Mouse (Mus musculus) cerebellum, postnatal 10 days (tissue): ENCODE data around the gene Mxra8.

ENCODE experiments used
- DNase-seq, 2 experiments: peaks; one replicate each; pipeline ENCODE4 v3.0.0; 2021; ENCODE audit warnings: mixed read lengths in 2 of 2

Mxra8 gene

DNA sequence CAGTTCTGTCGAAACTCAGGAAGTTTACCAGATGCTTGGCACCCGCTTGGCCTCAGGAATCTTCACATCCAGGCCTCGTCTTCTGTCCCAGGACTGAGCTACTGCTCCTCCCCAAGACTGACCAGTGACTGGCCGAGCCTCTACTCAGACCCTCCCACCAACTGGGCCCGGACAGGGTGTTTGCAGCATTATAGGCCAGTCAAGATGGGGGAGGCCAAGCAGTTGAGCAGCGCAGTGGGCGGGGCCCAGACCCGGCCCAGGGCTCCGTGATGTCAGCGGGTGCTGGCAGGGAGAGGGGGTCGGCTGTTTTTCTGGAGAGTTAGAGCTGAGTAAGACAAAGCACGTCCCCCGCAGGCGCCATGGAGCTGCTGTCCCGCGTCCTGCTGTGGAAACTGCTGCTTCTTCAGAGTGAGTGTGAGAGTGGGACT is at the start of gene Mxra8:
Gene Mxra8, plus strand, starts transcription at position 198 of the 428 bp plus-strand sequence.
- peak; percentile 48 to 65 for DNase-seq

DNA sequence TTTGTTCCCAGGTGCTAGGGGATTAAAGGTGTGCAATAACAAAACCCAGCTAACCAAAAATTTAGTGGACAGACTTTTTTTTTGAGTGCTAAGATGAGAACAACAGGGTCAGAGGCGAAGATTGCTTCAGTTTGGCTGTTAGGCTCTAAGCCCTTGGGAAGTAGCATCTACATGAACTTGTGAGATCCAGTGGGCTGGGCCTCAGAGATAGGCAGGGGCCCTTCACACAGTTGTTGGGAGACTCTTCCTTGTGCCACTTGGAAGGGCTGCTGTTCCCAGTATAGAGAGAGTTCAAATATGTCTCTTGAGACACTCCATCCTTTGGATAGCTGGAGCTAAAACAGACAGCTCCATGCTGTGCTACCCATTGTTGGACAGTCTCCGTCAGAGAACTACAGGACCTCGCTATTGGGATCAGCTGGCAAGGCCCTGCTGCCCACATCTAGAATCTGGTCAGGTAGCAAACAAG is 49.4 kb upstream of the Mxra8 start, which contains the start of gene Ankrd65:
Gene Ankrd65, plus strand, starts transcription at position 419 of the 469 bp plus-strand sequence.
- no peak for DNase-seq

DNA sequence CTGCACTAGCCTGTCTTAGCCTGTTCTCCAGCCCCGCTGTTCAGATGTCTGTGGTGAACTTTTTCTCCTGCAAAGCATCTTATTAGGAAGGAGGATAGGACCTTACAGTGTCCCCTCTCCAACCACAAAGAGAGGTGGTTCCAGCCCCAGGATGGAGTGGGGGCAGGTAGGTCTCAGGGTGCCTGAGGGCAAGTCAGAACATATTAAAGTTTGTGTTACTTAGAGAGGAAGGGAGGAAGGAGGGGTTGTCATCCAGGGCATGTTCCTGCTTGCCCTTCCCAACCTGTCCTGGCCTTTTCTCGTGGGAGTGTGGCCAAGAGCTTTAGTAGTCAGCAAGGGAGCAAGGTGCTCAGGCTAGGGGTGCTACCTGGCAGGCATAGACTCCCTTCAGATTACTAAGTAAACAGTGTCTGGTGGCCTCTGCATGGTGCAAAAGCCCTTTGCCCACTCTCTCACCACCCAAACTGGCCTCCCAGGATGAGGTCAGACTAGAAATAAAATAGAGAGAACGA is 48.8 kb upstream of the Mxra8 start:
- DNase-seq, result no peak

DNA sequence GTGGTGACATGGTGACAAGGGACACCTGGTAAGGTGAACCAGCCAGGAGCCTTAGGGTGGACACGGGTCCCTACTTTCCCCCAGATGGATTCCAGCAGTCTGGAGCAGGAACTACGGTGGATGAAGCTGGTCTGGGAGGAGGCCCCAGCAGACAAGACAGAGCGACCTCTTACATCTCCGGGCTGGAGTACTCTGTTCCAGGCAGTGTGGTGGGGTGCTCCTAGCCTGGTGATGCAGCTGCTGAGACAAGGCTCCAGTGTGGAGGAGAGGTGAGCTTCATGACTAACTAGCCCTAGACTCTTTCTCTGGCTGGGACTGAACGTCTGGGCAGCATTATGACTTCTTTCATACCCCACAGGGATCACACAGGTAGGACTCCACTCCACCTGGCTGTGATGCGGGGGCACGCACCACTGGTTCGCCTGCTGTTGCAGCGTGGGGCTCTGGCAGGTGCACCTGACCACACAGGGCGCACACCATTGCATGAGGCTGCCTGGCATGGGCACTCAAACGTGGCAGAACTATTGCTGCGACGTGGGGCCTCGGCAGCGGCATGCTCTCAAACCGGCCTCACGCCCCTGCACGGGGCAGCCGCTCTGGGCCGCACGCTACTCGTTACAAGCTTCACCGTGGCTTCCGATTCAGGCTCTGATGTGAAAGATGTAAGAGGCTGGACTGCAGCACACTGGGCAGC is 48.1 kb upstream of the Mxra8 start:
- no peak for DNase-seq

DNA sequence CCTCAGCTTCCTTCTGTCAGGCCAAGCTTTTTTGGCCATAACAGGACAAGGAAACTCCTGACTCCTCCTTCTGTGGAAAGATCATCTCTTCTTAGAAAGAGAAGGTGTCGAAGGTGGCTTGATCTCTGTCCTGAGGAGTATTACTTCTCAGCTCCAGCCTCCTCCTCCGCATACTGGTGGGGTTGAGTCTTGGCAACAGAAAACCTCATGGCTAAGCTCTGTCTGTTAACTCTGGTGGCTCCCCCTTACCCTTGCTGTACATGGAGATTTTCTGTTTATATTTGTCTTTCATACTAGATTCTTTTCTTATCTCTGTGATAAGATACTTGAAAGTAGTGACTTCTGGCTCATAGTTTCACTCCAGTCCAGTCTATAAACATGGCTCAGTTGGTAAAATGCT is 45.8 kb upstream of the Mxra8 start:
- no peak for DNase-seq

DNA sequence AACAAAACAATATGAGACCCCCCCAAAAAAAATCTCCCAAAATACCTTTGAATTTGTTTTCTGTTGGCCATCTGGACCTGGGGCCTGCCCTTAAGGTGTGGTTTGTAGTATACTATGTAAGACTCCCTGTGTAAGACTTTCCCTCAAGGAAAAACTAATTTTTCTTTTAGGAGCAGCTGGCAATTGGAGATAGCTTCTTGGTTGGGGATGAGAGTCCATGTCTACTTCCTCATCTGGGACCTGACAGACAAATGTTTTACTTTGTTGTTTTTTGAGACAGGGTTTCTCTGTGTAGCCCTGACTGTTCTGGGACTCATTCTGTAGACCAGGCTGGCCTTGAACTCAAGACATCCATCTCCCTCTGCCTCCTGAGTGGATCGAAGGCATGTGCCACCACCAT is 37.4 kb upstream of the Mxra8 start:
- no peak for DNase-seq

DNA sequence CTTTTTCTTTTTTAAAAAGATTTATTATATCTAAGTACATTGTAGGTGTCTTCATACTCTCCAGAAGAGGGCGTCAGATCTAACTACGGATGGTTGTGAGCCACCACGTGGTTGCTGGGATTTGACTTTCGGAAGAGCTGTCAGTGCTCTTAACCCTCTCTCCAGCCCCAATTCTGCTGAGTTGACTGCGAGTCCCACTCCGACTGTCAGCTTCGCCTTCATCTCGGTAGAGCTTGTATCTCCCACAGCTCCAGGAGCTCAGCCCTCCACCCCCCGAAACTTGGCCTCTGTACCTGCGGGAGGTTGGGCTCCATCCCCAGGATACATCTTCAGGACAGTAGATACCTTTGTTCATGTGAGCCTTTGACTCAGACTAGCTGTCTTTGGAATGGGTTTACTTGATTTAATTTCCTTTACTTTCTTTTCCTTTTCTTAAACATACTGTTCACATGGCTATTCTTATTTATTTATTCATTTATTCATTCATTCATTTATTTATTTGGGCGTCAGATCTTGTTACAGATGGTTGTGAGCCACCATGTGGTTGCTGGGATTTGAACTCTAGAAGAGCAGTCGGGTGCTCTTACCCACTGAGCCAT is 36.6 kb upstream of the Mxra8 start, which contains the start of gene Mrpl20:
Gene Mrpl20, plus strand, starts transcription at position 138 of the 599 bp plus-strand sequence.
- DNase-seq, result no peak

DNA sequence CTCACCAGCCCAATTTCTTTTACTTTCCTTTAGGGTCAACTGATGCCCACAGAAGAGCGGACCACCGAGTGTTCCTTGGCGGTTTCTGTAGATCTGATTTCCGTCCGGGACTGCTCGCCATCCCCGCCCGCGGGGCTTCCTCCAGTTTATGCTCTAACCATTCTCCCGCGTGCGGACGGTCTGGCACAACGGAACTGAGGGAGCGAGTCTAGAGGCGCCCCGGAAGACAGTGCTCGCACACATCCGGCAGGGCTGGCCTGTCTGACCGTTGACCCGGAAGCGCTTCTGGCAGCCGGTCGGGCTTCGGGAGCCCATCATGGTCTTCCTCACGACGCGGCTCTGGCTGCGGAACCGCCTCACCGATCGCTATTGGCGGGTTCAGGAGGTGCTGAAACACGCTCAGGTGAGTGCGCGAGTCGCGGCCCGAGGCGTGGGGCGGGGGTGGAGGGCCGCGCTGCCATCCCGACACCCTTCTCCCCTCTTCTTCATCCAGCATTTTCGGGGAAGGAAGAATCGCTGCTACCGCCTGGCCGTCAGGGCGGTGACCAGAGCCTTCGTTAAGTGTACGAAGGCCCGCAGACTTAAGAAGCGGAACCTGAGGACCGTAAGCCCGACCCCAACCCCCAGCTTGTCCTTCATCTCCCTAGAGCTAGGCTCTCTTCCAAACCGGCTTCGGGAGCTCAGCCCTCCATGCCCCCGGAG is 36.0 kb upstream of the Mxra8 start:
- DNase-seq, result peak; percentile 99

DNA sequence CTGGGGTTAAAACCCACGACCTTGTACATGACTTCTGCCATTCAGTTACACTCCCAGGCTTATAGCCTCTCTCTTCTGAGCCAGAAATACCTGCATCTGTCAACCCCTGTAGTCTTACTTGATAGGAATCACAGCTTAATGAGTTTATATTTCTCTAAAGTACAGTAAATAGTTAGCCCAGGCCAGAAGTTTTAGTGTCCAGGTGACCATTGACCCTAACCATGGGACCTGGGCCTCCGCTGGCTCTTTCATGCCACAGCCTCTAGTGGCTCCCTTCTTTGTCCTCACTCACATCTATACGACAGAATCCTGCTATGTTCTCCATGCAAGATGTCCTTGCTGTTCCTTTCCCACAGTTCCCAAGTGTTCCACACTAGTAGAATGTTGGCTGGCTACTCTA is 31.6 kb upstream of the Mxra8 start:
- DNase-seq, result no peak

DNA sequence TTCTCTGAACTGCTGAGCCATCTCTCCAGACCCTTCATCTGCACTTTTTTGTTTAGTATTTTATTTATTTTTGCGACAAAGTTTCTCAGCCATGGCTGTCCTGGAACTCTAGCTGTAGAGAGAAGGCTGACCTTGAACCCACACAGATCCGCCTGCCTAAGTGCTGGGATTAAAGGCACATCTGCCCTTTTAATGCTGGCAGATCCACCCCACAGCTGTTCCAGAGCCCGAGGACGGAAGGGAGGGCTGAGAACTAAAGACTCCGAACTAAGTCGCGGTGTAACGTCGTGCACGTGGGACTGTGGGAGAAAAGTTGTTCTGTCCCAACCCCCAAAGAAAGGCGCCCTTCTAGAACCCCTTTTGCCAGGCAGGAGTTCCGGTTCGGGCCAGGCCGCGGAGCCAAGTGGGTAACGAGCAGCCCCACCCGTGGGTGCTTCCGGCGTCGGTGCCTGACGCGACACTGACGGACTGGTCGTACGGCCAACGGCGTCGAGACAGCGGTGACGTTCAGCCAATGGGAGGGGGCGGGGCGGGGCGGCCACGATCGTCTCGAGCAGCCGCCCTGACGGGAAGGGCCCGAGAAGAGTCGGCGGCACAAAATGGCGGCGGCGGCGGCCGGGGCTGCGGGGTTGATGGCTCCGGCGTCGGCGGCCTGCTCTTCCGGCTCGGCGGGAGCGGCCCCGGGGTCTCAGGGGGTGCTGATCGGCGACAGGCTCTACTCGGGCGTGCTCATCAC is 27.4 kb upstream of the Mxra8 start, which contains the start of gene Ccnl2:
Gene Ccnl2, plus strand, starts transcription at position 561 of the 736 bp plus-strand sequence.
- peak; percentile 95 to 97 for DNase-seq

DNA sequence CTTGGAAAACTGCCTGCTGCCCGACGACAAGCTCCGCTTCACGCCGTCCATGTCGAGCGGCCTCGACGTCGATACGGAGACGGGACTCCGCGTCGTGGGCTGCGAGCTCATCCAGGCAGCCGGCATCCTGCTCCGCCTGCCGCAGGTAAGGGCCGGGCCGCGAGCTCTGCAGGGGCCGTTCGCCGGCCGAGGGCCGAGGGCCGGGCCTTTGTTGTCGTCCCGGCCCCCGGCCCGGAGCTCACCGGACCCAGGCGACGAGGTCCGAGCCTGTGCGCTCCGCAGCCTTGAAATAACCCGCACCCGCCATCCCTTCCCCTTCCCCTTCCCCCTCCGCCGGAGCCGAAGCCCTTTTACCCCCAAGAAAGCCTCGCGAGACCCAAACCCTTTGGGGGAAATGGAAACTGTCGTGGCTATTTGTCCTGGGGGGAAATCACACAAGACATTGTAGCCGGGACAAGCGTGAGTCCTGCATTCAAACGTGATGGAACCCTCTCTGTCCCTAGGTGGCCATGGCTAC is 26.8 kb upstream of the Mxra8 start:
- peak; percentile 56 to 69 for DNase-seq

DNA sequence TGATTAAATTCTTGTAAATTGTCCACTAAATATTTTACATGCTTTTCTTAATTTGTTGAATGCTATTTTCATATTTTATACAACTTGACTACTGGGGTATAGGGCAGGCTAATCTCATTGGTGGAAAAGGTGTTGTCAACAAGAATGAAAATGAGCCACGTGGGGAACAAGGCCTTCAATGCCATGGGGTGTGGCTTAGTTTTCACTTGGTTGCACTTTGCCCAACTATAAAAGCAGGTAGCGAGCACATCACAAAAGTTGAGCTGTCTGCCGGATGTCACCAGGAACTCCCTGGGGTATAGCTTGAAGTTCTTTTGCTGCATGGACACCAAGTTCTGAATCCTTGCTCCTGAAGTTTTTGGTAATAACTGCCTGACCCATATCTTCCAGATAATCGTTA is 21.9 kb upstream of the Mxra8 start:
- DNase-seq, result no peak

DNA sequence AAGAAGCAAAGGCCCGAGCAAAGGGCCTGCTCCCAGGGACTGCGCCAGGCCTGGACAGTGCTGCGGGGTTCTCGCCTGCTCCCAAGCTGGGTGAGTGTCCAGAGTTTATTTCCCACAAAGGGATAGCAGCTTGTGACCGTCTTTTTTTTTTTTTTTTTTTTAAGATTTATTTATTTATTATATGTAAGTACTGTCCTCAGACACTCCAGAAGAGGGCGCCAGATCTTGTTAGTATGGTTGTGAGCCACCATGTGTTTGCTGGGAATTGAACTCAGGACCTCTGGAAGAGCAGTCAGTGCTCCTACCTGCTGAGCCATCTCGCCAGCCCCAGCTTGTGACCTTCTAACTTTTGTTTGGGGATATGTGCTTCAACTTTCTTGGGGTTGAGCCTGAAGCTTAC is 18.5 kb upstream of the Mxra8 start:
- peak; percentile 39 to 60 for DNase-seq

DNA sequence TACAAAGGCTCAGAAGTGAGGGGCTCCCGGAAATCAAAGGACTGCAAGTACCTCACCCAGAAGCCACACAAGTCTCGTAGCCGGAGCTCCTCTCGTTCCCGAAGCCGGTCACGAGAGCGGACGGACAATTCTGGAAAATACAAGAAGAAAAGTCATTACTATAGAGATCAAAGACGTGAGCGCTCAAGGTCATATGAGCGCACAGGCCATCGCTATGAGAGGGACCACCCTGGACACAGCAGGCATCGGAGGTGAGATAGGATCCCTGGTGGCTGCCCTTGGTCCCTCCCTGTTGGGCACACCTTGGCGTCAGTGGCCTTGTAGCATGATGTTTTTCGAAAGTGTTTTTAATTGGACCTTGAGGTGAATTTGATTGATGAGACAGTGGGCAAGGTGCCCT is 16.0 kb upstream of the Mxra8 start:
- DNase-seq, result no peak

DNA sequence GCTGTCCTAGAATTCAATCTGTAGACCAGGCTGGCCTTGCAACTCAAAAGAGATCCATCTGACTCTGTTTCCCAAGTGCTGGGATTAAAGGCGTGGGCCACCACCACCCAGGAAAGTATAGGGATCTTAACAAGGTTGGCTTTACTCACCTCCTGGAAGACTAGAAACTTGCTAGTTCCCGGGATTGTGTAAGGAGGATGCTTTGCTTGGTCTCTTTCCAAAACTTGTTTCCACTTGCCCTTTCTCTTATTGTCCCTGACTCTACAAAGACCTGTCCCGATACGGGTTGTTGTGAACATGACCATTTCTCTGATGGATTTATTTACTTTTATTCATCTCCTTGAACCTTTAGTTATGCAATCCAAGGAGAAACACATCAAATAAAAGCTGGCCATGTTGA is 9.6 kb upstream of the Mxra8 start:
- DNase-seq, result no peak

DNA sequence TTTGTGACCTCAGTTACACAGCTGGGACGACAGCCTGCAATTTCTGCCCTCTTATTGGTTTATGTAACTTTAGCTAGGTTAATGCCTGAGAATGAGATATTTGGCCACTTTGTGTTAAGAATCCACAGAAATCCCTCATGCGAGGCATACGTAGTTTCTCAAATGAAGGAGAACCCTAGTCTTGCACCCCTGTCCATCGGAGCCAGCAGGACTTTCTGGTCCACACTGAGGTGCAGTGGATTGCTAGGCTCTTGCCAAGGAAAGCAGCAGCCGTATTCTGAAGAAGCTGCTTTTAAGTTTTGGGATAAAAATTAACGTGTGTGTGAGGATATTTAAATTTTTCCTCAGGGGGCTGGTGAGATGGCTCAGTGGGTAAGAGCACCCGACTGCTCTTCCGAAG is 8.9 kb upstream of the Mxra8 start:
- no peak for DNase-seq

DNA sequence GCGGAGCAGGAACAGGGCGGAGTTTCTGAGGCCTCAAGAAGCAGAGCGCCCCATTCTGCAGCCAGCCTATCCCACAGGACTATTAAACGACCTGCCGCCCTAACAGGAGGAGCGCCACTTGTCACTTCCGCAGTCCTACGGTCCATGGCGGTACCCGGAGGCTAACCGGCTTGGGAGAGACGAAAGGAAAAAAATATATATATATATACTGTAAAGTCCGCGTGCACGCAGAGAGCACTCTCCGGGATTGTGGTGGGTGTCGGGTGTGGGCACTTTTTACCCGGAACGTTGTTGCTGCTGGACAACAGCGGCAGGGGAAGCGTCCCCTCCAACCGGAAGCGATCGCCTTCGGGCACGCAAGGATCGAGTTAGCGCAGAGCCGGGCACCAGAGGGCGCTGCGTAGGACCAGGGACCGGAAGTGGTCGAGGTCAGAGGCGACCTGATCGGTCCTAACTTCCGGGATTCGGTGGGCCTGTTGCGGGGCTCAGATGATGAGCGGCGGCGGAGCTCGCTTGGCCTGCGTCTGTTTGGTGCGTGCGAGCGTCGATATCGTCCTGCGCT is 8.2 kb upstream of the Mxra8 start, which contains the start of gene Aurkaip1:
Gene Aurkaip1, plus strand, starts transcription at position 68 of the 562 bp plus-strand sequence.
- peak; percentile 99 for DNase-seq

DNA sequence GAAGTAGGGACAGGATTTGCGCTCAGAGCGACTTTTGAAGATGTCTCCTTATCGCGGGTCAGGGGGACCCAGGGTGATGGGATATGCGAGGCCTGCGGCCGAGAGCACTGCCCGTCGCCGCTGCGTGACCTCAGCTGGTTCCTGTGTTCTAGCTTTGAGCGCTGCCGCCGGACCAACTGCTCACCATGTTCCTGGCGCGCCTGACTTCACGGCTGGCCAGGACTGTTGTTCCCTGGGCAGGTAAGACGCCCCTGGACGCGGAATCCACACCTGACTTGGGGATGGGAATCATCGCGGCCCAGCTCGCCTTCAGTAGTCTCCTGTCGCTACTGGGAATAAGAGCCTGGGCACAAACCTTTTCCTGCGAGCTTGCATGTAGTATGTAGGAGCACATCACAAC is 7.6 kb upstream of the Mxra8 start:
- no peak for DNase-seq

DNA sequence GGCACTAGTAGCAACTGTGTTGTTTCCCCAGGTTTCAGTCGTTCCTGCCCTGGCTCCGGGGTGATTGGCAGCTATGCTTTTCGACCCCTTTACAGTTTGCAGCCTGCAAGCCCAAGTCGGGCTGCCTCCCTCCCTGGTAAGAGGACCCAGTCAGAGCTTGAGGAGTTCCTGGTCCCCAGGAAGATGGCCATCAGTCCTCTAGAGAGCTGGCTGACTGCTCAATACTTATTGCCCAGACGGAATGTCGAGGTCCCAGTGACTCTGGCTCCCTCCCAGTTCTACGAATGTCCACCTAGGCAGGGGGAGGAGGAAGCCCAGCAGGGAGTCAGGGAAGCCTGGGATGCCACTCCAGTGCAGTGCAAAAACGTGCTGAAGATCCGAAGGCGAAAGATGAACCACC is 7.2 kb upstream of the Mxra8 start:
- DNase-seq, result peak in 1 of 2 experiments; percentile 43

DNA sequence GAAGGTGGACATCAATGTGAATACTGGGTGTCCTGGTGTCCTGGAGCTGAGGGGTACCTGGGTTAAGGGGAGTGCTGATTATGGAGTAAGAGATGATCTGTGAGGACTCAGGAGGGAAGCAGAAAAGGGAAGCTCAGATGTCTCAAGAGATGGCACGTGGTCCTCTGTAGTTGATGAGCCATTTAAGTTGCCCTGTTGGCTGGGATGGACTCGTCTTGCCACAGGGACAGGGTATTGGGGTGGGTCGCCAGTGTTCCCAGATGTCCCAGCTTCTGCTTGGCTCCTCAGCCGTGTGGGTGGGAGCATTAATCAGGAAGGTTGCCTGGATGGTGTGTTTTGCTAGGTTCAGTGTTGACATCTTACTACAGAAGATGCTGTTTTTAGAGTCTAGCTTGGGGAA is 6.2 kb upstream of the Mxra8 start:
- no peak for DNase-seq

DNA sequence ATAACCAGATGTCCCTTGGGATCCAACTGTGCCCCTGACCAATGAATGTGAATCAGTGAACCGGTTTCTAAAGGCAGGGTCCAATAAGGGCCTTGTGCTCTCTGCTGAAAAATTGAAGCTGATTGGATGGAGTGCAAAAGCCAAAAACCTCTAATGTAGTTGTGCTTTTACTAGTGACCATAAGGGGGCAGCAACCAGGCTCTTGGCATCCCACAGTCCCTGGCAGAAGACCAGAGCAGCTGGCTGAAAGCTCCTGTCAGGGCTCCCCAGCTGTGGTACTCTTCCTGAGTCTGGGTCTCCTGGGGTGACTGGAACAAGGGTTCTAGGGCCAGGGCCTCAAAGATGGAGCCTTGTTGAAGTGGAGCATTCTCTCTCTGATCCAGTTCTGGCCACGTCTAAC is 5.6 kb upstream of the Mxra8 start:
- peak; percentile 87 to 93 for DNase-seq

DNA sequence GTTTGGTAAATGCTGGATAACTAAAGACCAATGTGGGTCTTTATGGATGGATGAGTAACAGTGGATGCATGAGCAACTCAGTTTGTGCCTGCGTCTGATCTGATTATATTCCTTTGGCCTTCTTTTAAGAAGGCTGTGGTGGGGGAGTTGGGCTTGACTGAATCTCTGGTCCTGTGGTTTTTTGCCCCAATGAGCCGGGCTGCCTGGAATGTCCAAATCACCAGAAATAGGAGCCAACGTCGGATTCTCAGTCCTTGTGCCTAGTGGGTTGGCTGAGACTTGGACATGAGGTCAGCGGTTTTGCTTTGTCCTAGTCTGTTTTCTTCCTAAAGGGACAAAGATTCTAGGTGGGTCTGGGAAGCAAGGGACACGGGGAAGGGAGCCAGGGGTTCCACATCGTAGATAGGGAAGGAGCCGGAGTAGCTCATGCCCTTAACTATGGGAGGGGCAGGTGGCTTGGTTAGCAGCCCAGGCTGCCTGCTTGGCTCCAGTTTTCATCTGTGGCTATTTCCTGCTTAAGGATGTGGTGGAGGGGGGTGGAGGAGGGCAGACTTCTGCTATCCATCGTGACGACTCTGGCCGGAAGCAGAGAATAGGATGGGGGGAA is 2.0 kb upstream of the Mxra8 start:
- DNase-seq, result no peak
